Mouse (Mus musculus) kidney, adult 2 months (tissue): ENCODE measurements around the gene Spc24.

ENCODE experiments used
- CTCF ChIP-seq: fragments of 200-500 bp; conservative IDR thresholded peaks from 2 replicates; pipeline ENCODE4 v1.5.1; 2011; ENCODE audit warnings: low read depth, mild to moderate bottlenecking, control low read depth, low read length, moderate library complexity, mixed read lengths; ENCODE audit not compliant: insufficient read depth, insufficient read length
- POLR2A ChIP-seq: fragments of 200-500 bp; IDR thresholded peaks from one replicate; pipeline ENCODE4 v1.6.1; 2011; ENCODE audit warnings: low read depth, low read length, control low read depth

DNA sequence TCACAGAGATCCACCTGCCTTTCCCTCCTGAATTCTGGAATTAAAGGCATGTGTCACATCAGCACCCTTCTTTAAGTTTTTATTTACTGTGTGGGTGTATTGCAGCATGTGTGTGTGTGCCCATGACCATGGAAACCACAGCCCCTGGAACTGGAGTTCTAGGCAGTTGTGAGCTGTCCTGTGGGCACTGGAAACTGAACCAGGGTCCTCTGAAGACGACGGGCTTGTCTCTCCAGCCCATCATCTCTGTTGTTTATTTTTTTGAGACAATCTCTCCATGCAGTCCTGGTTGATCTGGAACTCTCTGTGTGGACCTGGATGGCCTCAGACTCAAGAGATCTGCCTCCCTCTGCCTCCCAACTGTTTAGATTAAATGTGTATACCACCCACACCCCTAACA lies 43.1 kb downstream of the Spc24 start:
- no peak for TF ChIP-seq CTCF
- TF ChIP-seq POLR2A = no peak
